Mouse (Mus musculus): ENCODE measurements around the gene Car6.

- no peak for TF ChIP-seq CTCF (IDR thresholded peaks at IDR 0.05; ENCODE audit: low read depth)
- no peak for TF ChIP-seq EP300 (IDR thresholded peaks at IDR 0.05; ENCODE audit: low read depth)
Measured at GRCm38 (mm10) chr4:150239503-150239902, 38.4 kb upstream of the Car6 start.
